Mouse (Mus musculus) liver, embryonic 14.5 days (tissue): ENCODE results near the gene Atxn7l1.

Experiments used
- CTCF ChIP-seq: IDR thresholded peaks from 2 replicates; pipeline ENCODE4 v1.5.1; 2016; ENCODE audit warnings: antibody characterized with exemption, low read depth, control low read depth
- EP300 ChIP-seq: IDR thresholded peaks from 2 replicates; pipeline ENCODE4 v1.6.1; 2016; ENCODE audit warnings: antibody characterized with exemption, low read depth

- TF ChIP-seq CTCF (no peak), EP300 (no peak)
Observed at GRCm38 (mm10) chr12:33126243-33126642, 21.2 kb upstream of the Atxn7l1 start.
